Mouse (Mus musculus): Measurements from ENCODE around the gene Phb.
A peak's percentile ranks its signal among the peaks of the same experiment; 100 is the strongest.

The Phb gene

GRCm38 (mm10) chr11:95712085-95712562 lies 45.4 kb downstream of the Phb start:
- DNase-seq (ENCODE audit: low read depth, low spot score) = no peak

GRCm38 (mm10) chr11:95712563-95713224 lies 45.9 kb downstream of the Phb start, which contains the start of gene Zfp652:
Gene Zfp652, plus strand, starts transcription at chr11:95712673.
- DNase-seq (ENCODE audit: low read depth, low spot score) = peak; percentile 53

- no peak for DNase-seq (ENCODE audit: low read depth, low spot score)
Measured at GRCm38 (mm10) chr11:95713225-95713810, 46.6 kb downstream of the Phb start.

GRCm38 (mm10) chr11:95713811-95714241 lies 47.1 kb downstream of the Phb start:
- DNase-seq (ENCODE audit: low read depth, low spot score) = no peak

- no peak for DNase-seq (ENCODE audit: low read depth, low spot score)
Measured at GRCm38 (mm10) chr11:95714411-95714810, 47.7 kb downstream of the Phb start.

- no peak for DNase-seq (ENCODE audit: low read depth, low spot score)
Measured at GRCm38 (mm10) chr11:95716136-95716535, 49.4 kb downstream of the Phb start.

- DNase-seq (ENCODE audit: low read depth, low spot score) = no peak
Measured at GRCm38 (mm10) chr11:95719356-95719755, 52.6 kb downstream of the Phb start.

GRCm38 (mm10) chr11:95723287-95723686 lies 56.5 kb downstream of the Phb start, which contains the start of gene B130006D01Rik:
Gene B130006D01Rik, plus strand, starts transcription at chr11:95723587.
- DNase-seq (ENCODE audit: low read depth, low spot score) = no peak

GRCm38 (mm10) chr11:95724466-95724865 lies 57.7 kb downstream of the Phb start:
- DNase-seq (ENCODE audit: low read depth, low spot score) = no peak

- no peak for DNase-seq (ENCODE audit: low read depth, low spot score)
Measured at GRCm38 (mm10) chr11:95726156-95726555, 59.4 kb downstream of the Phb start.

GRCm38 (mm10) chr11:95727947-95728346 lies 61.2 kb downstream of the Phb start:
- no peak for DNase-seq (ENCODE audit: low read depth, low spot score)

- no peak for DNase-seq (ENCODE audit: low read depth, low spot score)
Measured at GRCm38 (mm10) chr11:95728916-95729907, 62.5 kb downstream of the Phb start.

All from c-Kit-negative CD71-positive TER-119-positive erythroid progenitor cells, embryonic 14.5 days (primary cell).